Mouse (Mus musculus) megakaryocyte, embryonic 14.5 days (primary cell): ENCODE results near the gene Trpm5. TPM values are rescaled to one million over a fixed set of nuclear protein-coding genes. Genes with fewer than 3 reads are reported as not detected.
A peak's percentile ranks its signal among the peaks of the same experiment; 100 is the strongest.

ENCODE experiments used
- H3K27me3 ChIP-seq: replicated peaks from 2 replicates; pipeline ENCODE3; 2012; ENCODE audit warnings: inconsistent platforms
- H3K36me3 ChIP-seq: replicated peaks from 2 replicates; pipeline ENCODE3; 2012; ENCODE audit warnings: low read length, inconsistent platforms, mixed read lengths
- H3K4me1 ChIP-seq: 2 replicates; pipeline ENCODE4 v1.6.1; 2012; ENCODE audit warnings: inconsistent platforms
- H3K4me3 ChIP-seq: replicated peaks from 2 replicates; pipeline ENCODE3; 2012; ENCODE audit warnings: moderate library complexity, mild to moderate bottlenecking, inconsistent platforms
- H3K9me3 ChIP-seq: 2 replicates; pipeline ENCODE4 v1.6.1; 2012; ENCODE audit warnings: inconsistent platforms
- FLI1 ChIP-seq: IDR thresholded peaks from 2 replicates; pipeline ENCODE4 v1.6.1; 2012; ENCODE audit warnings: low read length, inconsistent platforms, mixed read lengths
- GATA1 ChIP-seq: IDR thresholded peaks from 3 replicates; pipeline ENCODE4 v1.6.1; 2012; ENCODE audit warnings: mixed read lengths, low read length, inconsistent platforms, borderline replicate concordance
- polyA plus RNA-seq: library from polyadenylated mRNA; stranded (reverse); fragments of >175 nt; gene quantifications from 2 replicates; pipeline ENCODE4 v1.2.3, GENCODE M21; 2012; ENCODE audit warnings: low replicate concordance; ENCODE audit not compliant: insufficient read depth

Gene Trpm5
- polyA plus RNA-seq, 1 experiment, result not detected

DNA sequence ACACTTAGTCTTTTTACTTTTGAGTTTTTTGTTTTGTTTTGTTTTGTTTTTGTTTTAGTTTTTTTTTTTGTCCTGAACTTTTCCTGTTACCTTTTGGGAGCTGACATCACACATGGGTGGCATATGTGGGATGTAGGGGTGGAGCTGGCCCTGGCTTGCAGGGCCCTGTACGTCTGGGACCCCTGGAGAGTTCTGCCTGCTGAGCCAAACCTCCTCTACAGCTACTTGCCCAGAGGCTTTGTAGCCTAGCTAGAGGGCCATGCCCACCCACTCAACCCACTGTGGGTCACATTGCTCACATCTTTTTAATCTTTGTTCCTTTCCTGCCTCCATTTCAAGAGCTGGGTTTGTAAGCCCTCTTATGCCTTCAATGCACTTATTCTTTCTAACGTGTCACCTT lies 27.0 kb downstream of the Trpm5 start:
- peaks cover 92% of the 10 kb centered on the region for H3K4me1 ChIP-seq
- peaks cover 93% of the 10 kb centered on the region for H3K36me3 ChIP-seq
- H3K4me3 ChIP-seq, result no peak overlapping the region
- no peaks in the 10 kb centered on the region for H3K9me3 ChIP-seq
- no peak for TF ChIP-seq FLI1
- no peak for TF ChIP-seq GATA1
- H3K27me3 ChIP-seq, result no peaks in the 10 kb centered on the region

DNA sequence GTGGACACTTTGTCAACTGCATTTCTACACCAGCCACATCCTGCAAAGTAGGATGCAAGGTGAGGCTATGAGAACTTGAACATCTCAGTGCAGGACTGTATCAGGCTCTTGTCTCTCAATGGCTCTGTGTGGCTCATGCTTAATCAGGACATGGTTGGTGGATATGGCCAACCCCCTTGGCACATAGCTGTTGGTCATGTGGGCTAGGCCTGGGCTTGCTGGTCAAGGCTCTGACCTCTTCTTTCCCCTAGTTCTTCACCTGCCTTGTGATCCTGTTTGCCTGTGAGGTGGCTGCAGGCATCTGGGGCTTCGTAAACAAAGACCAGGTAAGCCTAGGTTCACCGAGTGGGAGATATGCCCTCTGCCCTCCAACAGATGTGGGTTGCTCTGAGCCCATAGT lies 28.8 kb downstream of the Trpm5 start:
- H3K4me1 ChIP-seq, result peaks cover 98% of the 10 kb centered on the region
- H3K27me3 ChIP-seq, result no peaks in the 10 kb centered on the region
- H3K36me3 ChIP-seq, result peaks cover 98% of the 10 kb centered on the region
- H3K9me3 ChIP-seq, result no peaks in the 10 kb centered on the region
- peak overlapping the region; percentile 57 for H3K4me3 ChIP-seq
- TF ChIP-seq FLI1, result no peak

DNA sequence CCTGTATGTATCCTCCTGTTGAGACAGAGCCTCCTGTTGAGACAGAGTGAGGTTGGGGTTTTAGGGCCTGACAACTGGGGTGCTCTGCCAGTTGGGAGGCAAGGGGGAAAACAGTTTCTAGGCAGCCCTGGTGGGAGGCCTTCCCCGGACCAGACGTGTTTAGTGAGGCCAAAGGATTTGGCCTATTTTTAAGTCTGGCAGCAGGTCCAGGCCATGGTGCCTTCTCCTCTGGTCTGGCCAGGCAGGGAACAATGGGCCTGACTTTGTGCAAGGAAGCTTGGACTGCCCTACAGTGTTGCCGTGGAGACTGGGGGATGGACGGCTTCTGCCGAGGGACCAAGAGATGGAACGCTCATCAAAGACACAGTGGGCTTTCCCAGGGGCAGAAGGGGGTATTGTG lies 30.2 kb downstream of the Trpm5 start:
- Histone ChIP-seq H3K27me3 (no peaks in the 10 kb centered on the region), H3K4me3 (no peak overlapping the region), H3K4me1 (peaks cover 98% of the 10 kb centered on the region), H3K9me3 (no peaks in the 10 kb centered on the region), H3K36me3 (peaks cover 98% of the 10 kb centered on the region)
- TF ChIP-seq FLI1 (no peak), GATA1 (no peak)

DNA sequence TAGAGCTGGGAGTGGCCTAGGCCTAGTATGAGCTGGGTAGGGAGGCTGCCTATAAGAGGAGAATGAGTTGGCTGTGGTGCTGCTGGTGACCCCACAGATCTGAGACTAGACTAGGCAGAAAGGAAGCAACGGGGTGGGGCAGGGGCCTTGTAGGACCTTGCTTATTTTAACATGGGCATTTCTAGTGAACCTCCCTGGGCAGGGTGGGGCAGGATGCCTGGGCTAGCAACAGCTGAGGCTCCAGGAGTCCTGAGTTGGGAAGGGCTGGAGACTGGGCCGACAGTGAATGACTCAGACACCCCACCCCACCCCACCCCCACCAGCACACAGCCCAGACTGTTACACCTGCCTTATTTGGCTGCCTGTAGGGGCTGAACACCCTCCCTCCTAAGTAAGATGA lies 31.7 kb downstream of the Trpm5 start:
- no peak for TF ChIP-seq FLI1
- TF ChIP-seq GATA1, result no peak
- Histone ChIP-seq H3K36me3 (peaks cover 100% of the 10 kb centered on the region), H3K4me1 (peaks cover 100% of the 10 kb centered on the region), H3K9me3 (no peaks in the 10 kb centered on the region), H3K4me3 (no peak overlapping the region), H3K27me3 (no peaks in the 10 kb centered on the region)

DNA sequence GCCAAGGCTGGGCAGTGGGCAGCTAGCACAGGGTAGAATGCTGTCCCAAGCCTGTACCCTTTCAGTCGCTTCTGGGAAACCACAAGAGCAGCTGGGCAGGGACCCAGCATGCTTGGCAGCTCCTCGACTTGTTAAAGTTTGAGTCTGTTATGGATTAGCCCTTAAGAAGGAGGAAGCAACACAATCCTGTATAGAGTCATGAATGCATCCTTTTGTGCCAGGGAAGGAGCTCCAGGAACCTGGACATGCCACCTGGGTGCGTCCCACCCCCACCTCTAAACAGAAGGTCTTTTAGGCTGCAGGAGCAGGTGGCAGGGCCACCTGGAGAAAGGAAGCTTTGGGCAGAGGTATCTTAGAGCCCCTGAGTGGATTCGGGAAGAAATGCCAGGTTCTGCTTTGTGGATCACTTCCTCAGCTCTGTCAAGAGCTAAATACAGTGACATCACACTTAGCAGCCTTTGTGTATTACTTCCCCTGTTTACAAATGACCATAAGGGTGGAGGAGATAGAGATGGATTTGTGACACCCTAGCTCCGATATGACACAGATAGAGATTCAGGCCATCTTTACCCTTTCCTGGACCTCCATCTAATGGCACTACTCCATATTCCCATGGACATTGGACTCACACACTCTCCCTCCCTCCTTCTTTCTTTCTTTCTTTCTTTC lies 35.1 kb downstream of the Trpm5 start:
- H3K4me1 ChIP-seq, result peaks cover 100% of the 10 kb centered on the region
- H3K9me3 ChIP-seq, result no peaks in the 10 kb centered on the region
- H3K4me3 ChIP-seq, result peak overlapping the region; percentile 99
- no peaks in the 10 kb centered on the region for H3K27me3 ChIP-seq
- TF ChIP-seq FLI1 (no peak), GATA1 (no peak)
- peaks cover 98% of the 10 kb centered on the region for H3K36me3 ChIP-seq

DNA sequence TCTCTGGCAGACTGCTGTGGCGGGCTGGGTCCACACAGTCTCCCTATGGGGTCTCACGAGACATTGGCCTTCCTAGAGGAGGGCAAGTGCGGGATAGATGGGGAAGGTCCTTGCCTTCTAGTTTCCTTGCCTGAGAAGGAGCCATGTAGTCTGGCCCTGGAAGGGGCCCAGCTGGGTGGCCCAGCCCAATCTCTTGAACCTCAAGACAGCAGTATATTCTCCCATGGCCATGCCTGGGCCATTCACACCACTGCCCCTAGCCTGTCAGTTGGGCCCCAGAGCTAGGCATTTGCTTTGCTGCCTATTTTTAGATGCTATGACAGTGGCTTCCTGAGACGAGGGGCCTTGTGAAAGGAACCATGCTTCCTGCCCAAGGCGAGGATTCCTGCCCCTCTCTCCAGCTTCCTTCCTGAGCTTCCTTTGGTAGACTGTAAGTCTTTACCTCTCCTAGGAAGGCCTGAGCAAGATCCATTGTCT lies 36.2 kb downstream of the Trpm5 start:
- Histone ChIP-seq H3K9me3 (no peaks in the 10 kb centered on the region), H3K4me1 (peaks cover 95% of the 10 kb centered on the region), H3K27me3 (no peaks in the 10 kb centered on the region), H3K36me3 (peaks cover 94% of the 10 kb centered on the region), H3K4me3 (peak overlapping the region; percentile 99)
- no peak for TF ChIP-seq FLI1
- no peak for TF ChIP-seq GATA1

DNA sequence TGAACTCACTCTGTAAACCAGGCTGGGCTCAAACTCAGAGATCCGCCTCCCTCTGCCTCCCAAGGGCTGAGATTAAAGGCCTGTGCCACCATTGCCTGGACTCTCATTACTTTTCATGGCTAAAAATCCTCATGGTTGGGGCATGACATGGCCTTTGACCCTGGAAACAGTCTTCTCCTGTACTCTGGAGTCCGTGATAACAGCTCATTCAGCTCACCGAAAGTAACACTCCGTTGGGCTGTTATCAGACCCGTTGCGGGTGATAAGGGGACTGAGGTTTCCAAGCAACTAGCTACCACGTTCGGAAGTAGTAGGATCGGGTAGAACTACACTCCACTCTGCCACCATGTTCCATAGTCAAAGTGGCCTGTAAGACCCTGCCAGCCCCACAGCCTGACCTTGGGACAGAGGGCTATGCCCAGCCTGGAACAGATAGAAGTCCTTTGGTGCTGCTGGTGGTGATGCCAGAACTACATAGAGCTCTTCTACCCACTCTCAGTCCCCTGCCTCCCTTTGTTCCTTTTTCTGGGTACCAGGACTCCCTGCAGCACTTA lies 36.7 kb downstream of the Trpm5 start:
- H3K4me3 ChIP-seq, result peak overlapping the region; percentile 99
- TF ChIP-seq FLI1 (no peak), GATA1 (0 out of 3 replicates have a peak, but pooled peaks have one; percentile 54)
- H3K36me3 ChIP-seq, result peaks cover 89% of the 10 kb centered on the region
- peaks cover 90% of the 10 kb centered on the region for H3K4me1 ChIP-seq
- no peaks in the 10 kb centered on the region for H3K27me3 ChIP-seq
- H3K9me3 ChIP-seq, result no peaks in the 10 kb centered on the region

DNA sequence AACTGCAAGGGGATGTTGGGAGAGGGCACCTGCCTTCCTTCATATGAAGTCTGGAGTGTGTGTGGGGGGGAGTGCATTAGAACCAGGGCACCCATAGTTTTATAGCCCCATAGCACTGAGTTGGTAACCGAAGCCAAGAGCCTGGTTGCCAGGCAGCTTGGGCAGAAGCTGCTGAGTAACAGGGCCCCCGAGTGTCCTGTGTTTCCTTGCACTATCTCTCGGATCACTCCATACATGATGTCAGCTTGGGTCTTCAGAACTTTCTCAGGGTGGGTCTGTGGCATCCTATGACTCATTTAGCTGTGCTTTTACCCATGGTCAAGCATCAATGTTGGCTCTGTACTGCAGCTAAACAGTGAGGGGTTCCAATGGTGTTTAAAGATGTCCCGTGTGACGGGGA lies 37.4 kb downstream of the Trpm5 start:
- no peaks in the 10 kb centered on the region for H3K27me3 ChIP-seq
- peaks cover 88% of the 10 kb centered on the region for H3K4me1 ChIP-seq
- no peaks in the 10 kb centered on the region for H3K9me3 ChIP-seq
- H3K4me3 ChIP-seq, result peak overlapping the region; percentile 99
- TF ChIP-seq FLI1 (no peak), GATA1 (no peak)
- H3K36me3 ChIP-seq, result peaks cover 82% of the 10 kb centered on the region

DNA sequence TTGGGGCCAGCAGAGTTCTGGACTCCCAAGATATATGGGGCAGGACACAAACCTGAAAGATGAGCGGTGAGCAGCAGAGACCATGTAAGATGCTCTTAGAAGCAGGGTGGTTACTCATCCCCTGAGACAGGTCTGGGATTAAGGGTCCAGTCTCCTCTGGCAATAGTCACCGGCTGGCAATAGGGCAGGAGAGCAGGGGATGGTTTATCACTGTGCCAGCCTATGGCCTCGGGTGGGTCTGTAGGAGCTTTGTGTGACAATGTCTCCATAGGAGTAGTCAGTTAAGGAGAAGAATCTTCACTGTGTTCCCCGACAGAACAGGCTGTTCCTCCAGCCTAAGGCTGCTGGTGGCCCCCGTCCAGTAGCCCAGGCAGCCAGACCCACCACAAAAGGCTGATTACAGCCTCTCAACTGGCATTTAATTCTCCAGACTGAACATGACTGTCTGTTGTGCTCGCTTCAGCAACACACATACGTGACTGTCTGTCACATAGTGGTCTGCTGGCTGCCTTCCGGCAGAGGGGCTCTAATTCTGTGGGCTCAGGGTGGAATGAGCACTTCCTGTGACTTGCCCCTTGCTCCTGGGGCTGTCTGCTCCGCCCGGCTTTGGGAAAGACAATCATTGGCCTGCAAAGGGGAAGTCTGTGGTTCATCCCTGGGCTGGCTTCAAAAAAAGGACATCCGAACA lies 38.8 kb downstream of the Trpm5 start:
- Histone ChIP-seq H3K9me3 (no peaks in the 10 kb centered on the region), H3K4me3 (peak overlapping the region; percentile 99)

DNA sequence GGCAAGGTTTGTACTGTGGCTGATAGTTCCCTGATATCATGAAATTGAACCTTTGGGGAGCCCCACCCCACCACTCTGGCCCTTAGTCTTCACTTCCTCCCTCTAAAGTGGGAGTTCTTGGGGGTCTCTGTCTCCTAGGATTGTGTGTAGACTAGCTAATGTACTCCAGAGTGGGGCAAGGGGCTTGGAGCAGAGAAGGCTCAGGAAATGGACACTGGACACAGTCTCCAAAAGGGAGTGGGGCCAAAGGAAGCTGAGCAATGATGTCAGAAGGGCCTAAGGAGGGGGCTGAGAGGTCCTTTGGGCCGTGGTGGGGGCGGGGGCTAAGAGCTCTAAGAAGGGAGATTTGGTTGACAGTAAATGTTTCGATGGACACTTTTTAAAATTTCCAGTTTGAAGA lies 39.4 kb downstream of the Trpm5 start:
- H3K9me3 ChIP-seq, result no peaks in the 10 kb centered on the region
- no peaks in the 10 kb centered on the region for H3K27me3 ChIP-seq
- H3K36me3 ChIP-seq, result peaks cover 61% of the 10 kb centered on the region
- TF ChIP-seq GATA1 (no peak), FLI1 (no peak)
- peaks cover 84% of the 10 kb centered on the region for H3K4me1 ChIP-seq
- H3K4me3 ChIP-seq, result peak overlapping the region; percentile 99

More for the DNA sequence above, 38.8 kb downstream of the Trpm5 start:
- no peaks in the 10 kb centered on the region for H3K27me3 ChIP-seq
- peaks cover 68% of the 10 kb centered on the region for H3K36me3 ChIP-seq
- H3K4me1 ChIP-seq, result peaks cover 86% of the 10 kb centered on the region
- no peak for TF ChIP-seq GATA1
